Mouse (Mus musculus) large intestine, adult 2 months (tissue): ENCODE data around the gene Hoxa10. TPM values are rescaled to one million over a fixed set of nuclear protein-coding genes. Genes with fewer than 3 reads are reported as not detected.
A peak's percentile ranks its signal among the peaks of the same experiment; 100 is the strongest.

Source experiments
- DNase-seq: peaks from one replicate; pipeline ENCODE4 v3.0.0-alpha.2; 2012; ENCODE audit warnings: low read depth, low spot score
- WGBS: fragments of 180-500 bp; shearing (Covaris S2); methylation state at CpG from one replicate; pipeline ENCODE4 v1.1.7; 2018; 5-methylcytosine and 5-hydroxymethylcytosine counted together
- polyA plus RNA-seq: library from polyadenylated mRNA; depleted of rRNA; stranded (reverse); fragments of >200 nt; gene quantifications from 2 replicates; pipeline ENCODE4 v1.2.3, GENCODE M21; 2012

Hoxa10 gene
- polyA plus RNA-seq, 1 experiment = 0.07 TPM

GRCm38 (mm10) chr6:52264106-52264790 is 23.6 kb upstream of the Hoxa10 start:
- DNase-seq = no peak
- WGBS = 30% methylated on average over 5 of the region's 5 CpGs

- no peak for DNase-seq
- WGBS = 12% methylated on average over 6 of the region's 6 CpGs
Observed at GRCm38 (mm10) chr6:52263321-52263585, 22.6 kb upstream of the Hoxa10 start.

- peak; percentile 63 for DNase-seq
- 16% methylated on average over 24 of the region's 24 CpGs for WGBS
Observed at GRCm38 (mm10) chr6:52262463-52263320, 22.0 kb upstream of the Hoxa10 start.

- WGBS = 17% methylated on average over 9 of the region's 9 CpGs
- no peak for DNase-seq
Observed at GRCm38 (mm10) chr6:52261751-52262462, 21.3 kb upstream of the Hoxa10 start.

GRCm38 (mm10) chr6:52260654-52261575 is 20.3 kb upstream of the Hoxa10 start, which contains the start of gene Hoxa13:
TSS of gene Hoxa13 (minus strand) at chr6:52260880.
- no peak for DNase-seq
- 2% methylated on average over 49 of the region's 72 CpGs for WGBS

- DNase-seq = no peak
- WGBS = 2% methylated on average over 39 of the region's 39 CpGs
Observed at GRCm38 (mm10) chr6:52259811-52260261, 19.2 kb upstream of the Hoxa10 start.

- WGBS = 8% methylated on average over 25 of the region's 25 CpGs
- no peak for DNase-seq
Observed at GRCm38 (mm10) chr6:52259081-52259790, 18.6 kb upstream of the Hoxa10 start.

GRCm38 (mm10) chr6:52256956-52257355 is 16.3 kb upstream of the Hoxa10 start:
- no peak for DNase-seq

GRCm38 (mm10) chr6:52253511-52254500 is 13.2 kb upstream of the Hoxa10 start:
- 6% methylated on average over 59 of the region's 59 CpGs for WGBS
- DNase-seq = no peak

More at GRCm38 (mm10) chr6:52256956-52257355, 16.3 kb upstream of the Hoxa10 start:
- 1% methylated on average over 6 of the region's 6 CpGs for WGBS

- 15% methylated on average over 35 of the region's 35 CpGs for WGBS
- DNase-seq = no peak
Observed at GRCm38 (mm10) chr6:52252775-52253376, 12.2 kb upstream of the Hoxa10 start.

GRCm38 (mm10) chr6:52252016-52252774 is 11.5 kb upstream of the Hoxa10 start:
- 21% methylated on average over 24 of the region's 24 CpGs for WGBS
- DNase-seq = no peak

- DNase-seq = no peak
- WGBS = 14% methylated on average over 7 of the region's 7 CpGs
Observed at GRCm38 (mm10) chr6:52251177-52251879, 10.7 kb upstream of the Hoxa10 start.

- DNase-seq = no peak
- 27% methylated on average over 4 of the region's 4 CpGs for WGBS
Observed at GRCm38 (mm10) chr6:52249826-52250225, 9.2 kb upstream of the Hoxa10 start.

GRCm38 (mm10) chr6:52249415-52249738 is 8.7 kb upstream of the Hoxa10 start:
- WGBS = 11% methylated on average over 16 of the region's 16 CpGs
- DNase-seq = no peak

- 9% methylated on average over 27 of the region's 27 CpGs for WGBS
- DNase-seq = no peak
Observed at GRCm38 (mm10) chr6:52248638-52249414, 8.2 kb upstream of the Hoxa10 start.
